Mouse (Mus musculus): ENCODE data around the gene Rhd. TPM values are rescaled to one million over a fixed set of nuclear protein-coding genes. Genes with fewer than 3 reads are reported as not detected.

Gene Rhd
- polyA plus RNA-seq, 1 experiment, result 84.0 TPM

GRCm38 (mm10) chr4:134914122-134914863 lies 50.0 kb downstream of the Rhd start:
- Histone ChIP-seq H3K27me3 (ENCODE audit: control insufficient read depth, insufficient read depth, low read length) (no peaks in the 10 kb centered on the region), H3K4me1 (ENCODE audit: control insufficient read depth, insufficient read depth, insufficient read length) (peaks cover 18% of the 10 kb centered on the region; the same call in 1 of the 2 replicates), H3K36me3 (ENCODE audit: control insufficient read depth, insufficient read depth, low read length) (peaks cover 3% of the 10 kb centered on the region; the same call in 1 of the 2 replicates), H3K4me3 (ENCODE audit: extremely low read depth, insufficient read depth, insufficient read length) (peak overlapping the region; percentile 97), H3K27ac (ENCODE audit: insufficient read depth, low read length) (peak overlapping the region; percentile 98)
- under 1% methylated on average over 43 of the region's 43 CpGs for WGBS
- TF ChIP-seq CTCF (IDR thresholded peaks at IDR 0.05; ENCODE audit: extremely low read depth, insufficient read depth, insufficient read length, insufficient replicate concordance), result no peak
- TF ChIP-seq POLR2A (IDR thresholded peaks at IDR 0.05; ENCODE audit: low read depth, low read length), result no peak
- no peak for DNase-seq (ENCODE audit: low read depth in 1 of 2, low spot score in 2 of 2)

DNA sequence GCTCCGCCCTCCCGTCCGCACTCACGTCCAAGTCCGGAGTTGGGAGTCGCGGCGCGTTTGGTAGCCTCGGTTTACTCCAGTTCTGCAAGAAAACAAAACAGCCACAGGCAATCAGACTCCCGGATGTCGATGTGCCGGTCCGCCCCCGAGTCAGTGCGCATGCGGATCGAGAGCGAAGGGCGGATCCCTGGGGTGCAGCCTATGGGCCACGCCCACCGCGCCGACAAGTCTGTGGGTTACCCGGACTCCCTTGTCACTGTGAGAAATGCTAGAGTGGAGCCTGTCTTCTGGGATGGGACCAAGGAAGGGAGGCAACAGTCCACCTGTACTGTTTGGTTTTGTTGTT lies 50.5 kb downstream of the Rhd start, which contains the start of gene Tmem50a:
Gene Tmem50a (minus strand): TSS at position 161 of the 346 bp plus-strand sequence.
- peaks cover 23% of the 10 kb centered on the region; the same call in 1 of the 2 replicates for H3K4me1 ChIP-seq (ENCODE audit: control insufficient read depth, insufficient read depth, insufficient read length)
- H3K36me3 ChIP-seq (ENCODE audit: control insufficient read depth, insufficient read depth, low read length), result no peaks in the 10 kb centered on the region
- peak within 1 kb of the TSS; percentile 98 for H3K27ac ChIP-seq (ENCODE audit: insufficient read depth, low read length)
- under 1% methylated on average over 25 of the region's 25 CpGs for WGBS
- TF ChIP-seq CTCF (IDR thresholded peaks at IDR 0.05; ENCODE audit: extremely low read depth, insufficient read depth, insufficient read length, insufficient replicate concordance) (no peak), POLR2A (IDR thresholded peaks at IDR 0.05; ENCODE audit: low read depth, low read length) (peak; percentile 57)
- H3K4me3 ChIP-seq (ENCODE audit: extremely low read depth, insufficient read depth, insufficient read length), result peak within 1 kb of the TSS; percentile 97
- peak; percentile 87 to 97 for DNase-seq (ENCODE audit: low read depth in 1 of 2, low spot score in 2 of 2)
- no peaks in the 10 kb centered on the region for H3K27me3 ChIP-seq (ENCODE audit: control insufficient read depth, insufficient read depth, low read length)

GRCm38 (mm10) chr4:134915223-134916050 lies 51.1 kb downstream of the Rhd start:
- peaks cover 25% of the 10 kb centered on the region; the same call in 1 of the 2 replicates for H3K4me1 ChIP-seq (ENCODE audit: control insufficient read depth, insufficient read depth, insufficient read length)
- H3K4me3 ChIP-seq (ENCODE audit: extremely low read depth, insufficient read depth, insufficient read length), result no peak overlapping the region
- no peak for TF ChIP-seq CTCF (IDR thresholded peaks at IDR 0.05; ENCODE audit: extremely low read depth, insufficient read depth, insufficient read length, insufficient replicate concordance)
- no peak for TF ChIP-seq POLR2A (IDR thresholded peaks at IDR 0.05; ENCODE audit: low read depth, low read length)
- no peaks in the 10 kb centered on the region for H3K27me3 ChIP-seq (ENCODE audit: control insufficient read depth, insufficient read depth, low read length)
- peak overlapping the region; percentile 98 for H3K27ac ChIP-seq (ENCODE audit: insufficient read depth, low read length)
- H3K36me3 ChIP-seq (ENCODE audit: control insufficient read depth, insufficient read depth, low read length), result no peaks in the 10 kb centered on the region
- no peak for DNase-seq (ENCODE audit: low read depth in 1 of 2, low spot score in 2 of 2)
- WGBS, result 64% methylated on average over 14 of the region's 14 CpGs

- no peak for DNase-seq (ENCODE audit: low read depth in 1 of 2, low spot score in 2 of 2)
- Histone ChIP-seq H3K4me1 (ENCODE audit: control insufficient read depth, insufficient read depth, insufficient read length) (peaks cover 29% of the 10 kb centered on the region; the same call in 1 of the 2 replicates), H3K4me3 (ENCODE audit: extremely low read depth, insufficient read depth, insufficient read length) (no peak overlapping the region), H3K27me3 (ENCODE audit: control insufficient read depth, insufficient read depth, low read length) (no peaks in the 10 kb centered on the region), H3K36me3 (ENCODE audit: control insufficient read depth, insufficient read depth, low read length) (no peaks in the 10 kb centered on the region), H3K27ac (ENCODE audit: insufficient read depth, low read length) (no peak overlapping the region)
- 51% methylated on average over 3 of the region's 3 CpGs for WGBS
- TF ChIP-seq CTCF (IDR thresholded peaks at IDR 0.05; ENCODE audit: extremely low read depth, insufficient read depth, insufficient read length, insufficient replicate concordance), result no peak
These were observed 52.9 kb downstream of the Rhd start for GRCm38 (mm10) chr4:134917194-134917593.

GRCm38 (mm10) chr4:134918381-134918780 lies 54.0 kb downstream of the Rhd start:
- Histone ChIP-seq H3K27me3 (ENCODE audit: control insufficient read depth, insufficient read depth, low read length) (no peaks in the 10 kb centered on the region), H3K4me1 (ENCODE audit: control insufficient read depth, insufficient read depth, insufficient read length) (peaks cover 30% of the 10 kb centered on the region; the same call in 1 of the 2 replicates), H3K36me3 (ENCODE audit: control insufficient read depth, insufficient read depth, low read length) (no peaks in the 10 kb centered on the region), H3K27ac (ENCODE audit: insufficient read depth, low read length) (peak overlapping the region; percentile 75), H3K4me3 (ENCODE audit: extremely low read depth, insufficient read depth, insufficient read length) (no peak overlapping the region)
- 11% methylated on average over 7 of the region's 7 CpGs for WGBS
- DNase-seq (ENCODE audit: low read depth in 1 of 2, low spot score in 2 of 2), result peak; percentile 55 to 69
- no peak for TF ChIP-seq POLR2A (IDR thresholded peaks at IDR 0.05; ENCODE audit: low read depth, low read length)
- TF ChIP-seq CTCF (IDR thresholded peaks at IDR 0.05; ENCODE audit: extremely low read depth, insufficient read depth, insufficient read length, insufficient replicate concordance), result no peak

- H3K36me3 ChIP-seq (ENCODE audit: control insufficient read depth, insufficient read depth, low read length), result peaks cover 6% of the 10 kb centered on the region
- DNase-seq (ENCODE audit: low read depth in 1 of 2, low spot score in 2 of 2), result peak; percentile 59 to 62
- H3K4me3 ChIP-seq (ENCODE audit: extremely low read depth, insufficient read depth, insufficient read length), result no peak overlapping the region; the same call in 1 of the 2 replicates
- no peaks in the 10 kb centered on the region for H3K27me3 ChIP-seq (ENCODE audit: control insufficient read depth, insufficient read depth, low read length)
- peak overlapping the region; percentile 78 for H3K27ac ChIP-seq (ENCODE audit: insufficient read depth, low read length)
- H3K4me1 ChIP-seq (ENCODE audit: control insufficient read depth, insufficient read depth, insufficient read length), result peaks cover 30% of the 10 kb centered on the region; the same call in 1 of the 2 replicates
- WGBS, result 8% methylated on average over 12 of the region's 12 CpGs
- no peak for TF ChIP-seq POLR2A (IDR thresholded peaks at IDR 0.05; ENCODE audit: low read depth, low read length)
- TF ChIP-seq CTCF (IDR thresholded peaks at IDR 0.05; ENCODE audit: extremely low read depth, insufficient read depth, insufficient read length, insufficient replicate concordance), result no peak
These were observed 55.6 kb downstream of the Rhd start for GRCm38 (mm10) chr4:134919733-134920540.

Data from spleen, adult 2 months (tissue).